ENCODE assay signal across 34 mouse cellular contexts in the genomic region with DNA sequence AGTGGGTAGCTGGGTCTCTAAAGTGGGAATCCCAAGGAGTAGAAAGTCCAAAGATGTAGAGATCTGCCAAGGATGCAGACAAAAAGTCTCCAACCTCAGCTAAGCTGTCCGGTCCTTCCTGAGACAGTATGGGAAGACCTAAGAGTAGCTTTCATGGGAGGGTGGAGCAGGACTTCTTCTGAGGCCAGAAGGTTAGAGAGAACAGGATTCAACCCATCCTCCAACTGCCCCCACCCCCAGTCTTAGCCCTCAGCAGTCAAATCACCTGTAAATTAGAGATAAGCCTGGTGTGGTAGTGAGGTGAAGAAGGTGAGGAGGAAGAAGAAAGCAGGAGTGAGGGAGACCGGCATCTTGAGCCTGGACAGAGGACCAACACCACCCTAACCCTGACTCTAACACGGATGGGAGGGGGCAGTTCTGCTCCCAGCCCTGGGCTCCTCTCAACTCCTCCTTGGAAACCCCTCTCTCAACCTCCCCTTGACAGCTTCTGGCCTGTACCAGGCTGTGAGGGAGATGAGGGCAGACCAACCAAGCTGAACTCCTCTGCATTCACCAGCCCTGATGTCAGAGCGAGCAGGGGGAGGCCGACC. TPM values are rescaled to one million over a fixed set of nuclear protein-coding genes. Genes with fewer than 3 reads are reported as not detected.
A peak's percentile ranks its signal among the peaks of the same experiment; 100 is the strongest.
DNase-seq lines count a peak whose midpoint lies in the region; ATAC-seq and TF ChIP-seq lines count a peak whose summit lies in the region.
"Had no signal": no experiment of that assay in that cellular context is flagged by ENCODE, and none has a peak within 500 bp of the region (broad histone marks: within the 10 kb centered on the region; RNA-seq: fewer than 3 reads in every experiment).

No protein-coding gene starts in this region.

- no peak for ATAC-seq in heart, embryonic 12.5 days (ENCODE audit: insufficient number of reproducible peaks, low FRiP score)
- ATAC-seq in kidney, embryonic 16.5 days (ENCODE audit: low FRiP score, low TSS enrichment), result no peak
- ATAC-seq in lung, postnatal 0 days, result no peak
- ATAC-seq: activated CD4-positive, CD25-positive, alpha-beta regulatory T cell, adult 4 months; inflammation-experienced regulatory T-cells, adult 6 months; midbrain, embryonic 16.5 days had no signal

- no peaks in the 10 kb centered on the region for H3K9me3 ChIP-seq in heart, embryonic 12.5 days (replicated peaks)
- H3K9me3 ChIP-seq in kidney, embryonic 16.5 days (ENCODE audit: low read length), result no peaks in the 10 kb centered on the region
- no peaks in the 10 kb centered on the region for H3K9me3 ChIP-seq in lung, postnatal 0 days (ENCODE audit: low read length)
- H3K9me3 ChIP-seq: embryonic facial prominence, embryonic 10.5 days; embryonic facial prominence, embryonic 15.5 days; forebrain, embryonic 12.5 days; hindbrain, embryonic 10.5 days; hindbrain, embryonic 15.5 days; limb, embryonic 12.5 days; neural tube, embryonic 12.5 days had no signal

- WGBS in heart, embryonic 12.5 days, result 61% methylated on average over 5 of the region's 5 CpGs
- 47% methylated on average over 5 of the region's 5 CpGs for WGBS in kidney, embryonic 16.5 days
- WGBS in lung, postnatal 0 days, result 54% methylated on average over 5 of the region's 5 CpGs

- 0 out of 2 replicates have a peak overlapping the region, but pooled peaks have one; percentile 22 for H3K9ac ChIP-seq in heart, embryonic 12.5 days
- H3K9ac ChIP-seq in kidney, embryonic 16.5 days (replicated peaks; ENCODE audit: low read length), result peak overlapping the region; percentile 18; the same call in 1 of the 2 replicates
- peak overlapping the region; percentile 16; the same call in 1 of the 2 replicates for H3K9ac ChIP-seq in lung, postnatal 0 days (replicated peaks; ENCODE audit: low read depth)
- H3K9ac ChIP-seq: embryonic facial prominence, embryonic 15.5 days; forebrain, embryonic 12.5 days; hindbrain, embryonic 15.5 days; limb, embryonic 12.5 days; neural tube, embryonic 12.5 days had no signal

- peak overlapping the region; percentile 95 for H3K27ac ChIP-seq in gastrocnemius, adult 2 months
- peak overlapping the region; percentile 65 for H3K27ac ChIP-seq in heart, embryonic 12.5 days (ENCODE audit: poor library complexity, severe bottlenecking)
- 0 out of 2 replicates have a peak overlapping the region, but pooled peaks have one; percentile 3 for H3K27ac ChIP-seq in kidney, embryonic 16.5 days (ENCODE audit: low read length)
- H3K27ac ChIP-seq in lung, postnatal 0 days (ENCODE audit: low read length), result peak overlapping the region; percentile 81
- H3K27ac ChIP-seq: embryonic facial prominence, embryonic 10.5 days; embryonic facial prominence, embryonic 15.5 days; forebrain, embryonic 12.5 days; hindbrain, embryonic 10.5 days; hindbrain, embryonic 15.5 days; limb, embryonic 12.5 days; neural tube, embryonic 12.5 days had no signal

- no peaks in the 10 kb centered on the region for H3K27me3 ChIP-seq in heart, embryonic 12.5 days (replicated peaks)
- H3K27me3 ChIP-seq in kidney, embryonic 16.5 days (ENCODE audit: insufficient read depth, low read length), result 0 out of 2 replicates have a peak, but pooled peaks cover 4% of the 10 kb centered on the region
- no peaks in the 10 kb centered on the region for H3K27me3 ChIP-seq in lung, postnatal 0 days (replicated peaks; ENCODE audit: insufficient read depth, low read length)

- H3K4me2 ChIP-seq in heart, embryonic 12.5 days, result 0 out of 2 replicates have a peak overlapping the region, but pooled peaks have one; percentile 25
- H3K4me2 ChIP-seq in kidney, embryonic 16.5 days (replicated peaks; ENCODE audit: low read depth, low read length), result no peak overlapping the region
- peak overlapping the region; percentile 20; the same call in 1 of the 2 replicates for H3K4me2 ChIP-seq in lung, postnatal 0 days (replicated peaks; ENCODE audit: low read depth, low read length)
- H3K4me2 ChIP-seq: embryonic facial prominence, embryonic 15.5 days; forebrain, embryonic 12.5 days; hindbrain, embryonic 15.5 days; limb, embryonic 12.5 days; liver, embryonic 11.5 days; midbrain, embryonic 11.5 days; neural tube, embryonic 12.5 days had no signal

- peak; percentile 12 for DNase-seq in gastrocnemius, adult 2 months
- DNase-seq in gastrocnemius, postnatal 36 days, result no peak
- DNase-seq in heart, adult 8-10 months (ENCODE audit: low spot score), result no peak
- no peak for DNase-seq in kidney, postnatal 14 days
- no peak for DNase-seq in lung, postnatal 0 days (ENCODE audit: low spot score)
- DNase-seq in lung, postnatal 10 days, result no peak
- DNase-seq: adrenal gland, adult 2 months; cerebellum, adult 8-10 months; cerebellum, postnatal 25 days; kidney, adult 11 months; kidney, postnatal 25 days; right cerebral cortex, adult 18-20 months; spleen, adult 18-20 months; thymus, adult 18-20 months; thymus, postnatal 25 days had no signal

- intact Hi-C loops in gastrocnemius, adult 2 months (cut with DNase I), result no loop called here
- intact Hi-C loops in gastrocnemius, postnatal 36 days (cut with DNase I), result no loop called here

- no peaks in the 10 kb centered on the region for H3K36me3 ChIP-seq in heart, embryonic 12.5 days
- H3K36me3 ChIP-seq in kidney, embryonic 16.5 days (ENCODE audit: insufficient read depth, low read length), result no peaks in the 10 kb centered on the region
- no peaks in the 10 kb centered on the region for H3K36me3 ChIP-seq in lung, postnatal 0 days (ENCODE audit: insufficient read depth, low read length)
- H3K36me3 ChIP-seq: embryonic facial prominence, embryonic 10.5 days; embryonic facial prominence, embryonic 15.5 days; forebrain, embryonic 12.5 days; hindbrain, embryonic 10.5 days; hindbrain, embryonic 15.5 days; limb, embryonic 12.5 days; neural tube, embryonic 12.5 days had no signal

- H3K4me3 ChIP-seq in gastrocnemius, adult 2 months, result peak overlapping the region; percentile 46
- no peak overlapping the region for H3K4me3 ChIP-seq in heart, embryonic 12.5 days
- H3K4me3 ChIP-seq in kidney, embryonic 16.5 days (ENCODE audit: low read length), result no peak overlapping the region
- H3K4me3 ChIP-seq in lung, postnatal 0 days (ENCODE audit: low read depth, low read length), result no peak overlapping the region
- H3K4me3 ChIP-seq: embryonic facial prominence, embryonic 10.5 days; embryonic facial prominence, embryonic 15.5 days; forebrain, embryonic 12.5 days; hindbrain, embryonic 10.5 days; hindbrain, embryonic 15.5 days; limb, embryonic 12.5 days; neural tube, embryonic 12.5 days had no signal

- TF ChIP-seq CTCF in gastrocnemius, adult 2 months (IDR thresholded peaks at IDR 0.05), result no peak
- no peak for TF ChIP-seq CTCF in lung, postnatal 0 days (IDR thresholded peaks at IDR 0.05)

- TF ChIP-seq EP300 in lung, postnatal 0 days (IDR thresholded peaks at IDR 0.05), result no peak

- peaks cover 85% of the 10 kb centered on the region for H3K4me1 ChIP-seq in heart, embryonic 12.5 days (replicated peaks)
- H3K4me1 ChIP-seq in kidney, embryonic 16.5 days (ENCODE audit: insufficient read depth, low read length), result peaks cover 58% of the 10 kb centered on the region
- peaks cover 11% of the 10 kb centered on the region; the same call in 1 of the 2 replicates for H3K4me1 ChIP-seq in lung, postnatal 0 days (ENCODE audit: insufficient read depth, low read depth, low read length)

RNA-seq across cellular contexts. Expression of a gene that starts 2.2 kb away (rescaled TPM):
- total RNA-seq in gastrocnemius, adult 2 months (2021), result 100 to 1,000 TPM; 238 to 342 TPM
- 100 to 1,000 TPM; 206 to 299 TPM for total RNA-seq in gastrocnemius, postnatal 36 days (2021)
- 191 and 194 TPM in 2 replicates for polyA plus RNA-seq in heart, embryonic 12.5 days (2016; fragmentation: Nextera tagmentation; extraction: Ambion mirVana)
- total RNA-seq in heart, adult 8-10 months (2022), result 10 to 100 TPM; 13.6 to 18.9 (median 16.5) TPM
- 109 and 124 TPM in 2 replicates for polyA plus RNA-seq in kidney, embryonic 16.5 days (2015; fragmentation: Nextera tagmentation; extraction: Ambion mirVana)
- 108 TPM in 2 replicates for polyA plus RNA-seq in lung, postnatal 0 days (2015; fragmentation: Nextera tagmentation; extraction: Ambion mirVana)
- total RNA-seq: megakaryocyte, adult 5-6 weeks had no signal
- polyA plus RNA-seq: activated CD4-positive, CD25-positive, alpha-beta regulatory T cell, adult 4 months; inflammation-experienced regulatory T-cells, adult 6 months had no signal

RNA-seq across cellular contexts. Expression of a gene that starts 21.6 kb away (rescaled TPM):
- 1 to 10 TPM in 1 of 2 experiments, under 1 TPM in 1; 0.67 to 5.5 TPM for total RNA-seq in gastrocnemius, adult 2 months (2021)
- 1 to 10 TPM in 1 of 2 experiments, under 1 TPM in 1; 0.28 to 1.0 TPM for total RNA-seq in gastrocnemius, postnatal 36 days (2021)
- polyA plus RNA-seq in heart, embryonic 12.5 days (2016; fragmentation: Nextera tagmentation; extraction: Ambion mirVana), result not detected in 2 replicates
- total RNA-seq in heart, adult 8-10 months (2022), result under 1 TPM in 2 of 4 experiments, not detected in 2; 0.32 to 0.44 TPM
- 1.6 and 2.2 TPM in 2 replicates for polyA plus RNA-seq in kidney, embryonic 16.5 days (2015; fragmentation: Nextera tagmentation; extraction: Ambion mirVana)
- polyA plus RNA-seq in lung, postnatal 0 days (2015; fragmentation: Nextera tagmentation; extraction: Ambion mirVana), result 0.94 and 1.0 TPM in 2 replicates
- total RNA-seq: layer of hippocampus, postnatal 10 days; left cerebral cortex, postnatal 14 days; megakaryocyte, adult 5-6 weeks had no signal
- polyA plus RNA-seq: activated CD4-positive, CD25-positive, alpha-beta regulatory T cell, adult 4 months; C2C12; forebrain, embryonic 12.5 days; hindbrain, embryonic 10.5 days; hindbrain, embryonic 15.5 days; inflammation-experienced regulatory T-cells, adult 6 months; liver, embryonic 11.5 days; midbrain, embryonic 11.5 days; midbrain, embryonic 16.5 days; neural tube, embryonic 12.5 days had no signal

RNA-seq across cellular contexts. Expression of a gene that starts 27.5 kb away (rescaled TPM):
- 10 to 100 TPM; 60.2 to 60.9 TPM for total RNA-seq in gastrocnemius, adult 2 months (2021)
- total RNA-seq in gastrocnemius, postnatal 36 days (2021), result 10 to 100 TPM; 48.6 to 58.9 TPM
- polyA plus RNA-seq in heart, embryonic 12.5 days (2016; fragmentation: Nextera tagmentation; extraction: Ambion mirVana), result 99.5 and 106 TPM in 2 replicates
- total RNA-seq in heart, adult 8-10 months (2022), result 10 to 100 TPM; 42.4 to 49.4 (median 45.9) TPM
- polyA plus RNA-seq in kidney, embryonic 16.5 days (2015; fragmentation: Nextera tagmentation; extraction: Ambion mirVana), result 175 and 177 TPM in 2 replicates
- 41.5 and 44.3 TPM in 2 replicates for polyA plus RNA-seq in lung, postnatal 0 days (2015; fragmentation: Nextera tagmentation; extraction: Ambion mirVana)

RNA-seq across cellular contexts. Expression of a gene that starts 51.5 kb away (rescaled TPM):
- total RNA-seq in gastrocnemius, adult 2 months (2021), result 1 to 10 TPM in 1 of 2 experiments, under 1 TPM in 1; 0.33 to 2.6 TPM
- total RNA-seq in gastrocnemius, postnatal 36 days (2021), result 1 to 10 TPM in 1 of 2 experiments, under 1 TPM in 1; 0.92 to 1.1 TPM
- 0.32 and 0.85 TPM in 2 replicates for polyA plus RNA-seq in heart, embryonic 12.5 days (2016; fragmentation: Nextera tagmentation; extraction: Ambion mirVana)
- under 1 TPM in 1 of 4 experiments, not detected in 3; 0.28 TPM for total RNA-seq in heart, adult 8-10 months (2022)
- polyA plus RNA-seq in kidney, embryonic 16.5 days (2015; fragmentation: Nextera tagmentation; extraction: Ambion mirVana), result 6.1 and 6.5 TPM in 2 replicates
- 14.2 and 17.3 TPM in 2 replicates for polyA plus RNA-seq in lung, postnatal 0 days (2015; fragmentation: Nextera tagmentation; extraction: Ambion mirVana)
- total RNA-seq: megakaryocyte, adult 5-6 weeks had no signal
- polyA plus RNA-seq: activated CD4-positive, CD25-positive, alpha-beta regulatory T cell, adult 4 months; C2C12; inflammation-experienced regulatory T-cells, adult 6 months; liver, embryonic 16.5 days had no signal

Comparison
In these comparisons a context has a peak if more than half of its experiments do, and no peak if none do; other contexts are left out.
1. H3K27ac ChIP-seq: peak in every context shown above with its lines; median percentile 95 in gastrocnemius, adult 2 months; 81 in lung, postnatal 0 days; 65 in heart, embryonic 12.5 days; 3 in kidney, embryonic 16.5 days.
2. RNA of a gene that starts 2.2 kb away (total RNA-seq): 238 to 342 TPM in gastrocnemius, adult 2 months and 206 to 299 TPM in gastrocnemius, postnatal 36 days; 13.6 to 18.9 TPM in heart, adult 8-10 months; every median in the first group is over 10 times any median in the second.
3. Peak in every context shown above with its lines, with median percentiles within 50 percentile points of each other: H3K9ac ChIP-seq.